Mouse (Mus musculus): Measurements from ENCODE around the gene Slc7a1. TPM values are rescaled to one million over a fixed set of nuclear protein-coding genes. Genes with fewer than 3 reads are reported as not detected.
A peak's percentile ranks its signal among the peaks of the same experiment; 100 is the strongest.

Slc7a1 gene
- polyA plus RNA-seq, 1 experiment from 2014 or later = 12.3 TPM

- H3K4me2 ChIP-seq = no peak overlapping the region
- H3K4me1 ChIP-seq = no peaks in the 10 kb centered on the region
- H3K27ac ChIP-seq = no peak overlapping the region
- H3K27me3 ChIP-seq = no peaks in the 10 kb centered on the region
- H3K4me3 ChIP-seq = no peak overlapping the region
- no peaks in the 10 kb centered on the region for H3K36me3 ChIP-seq
- ATAC-seq (ENCODE audit: insufficient number of reproducible peaks, insufficient read depth, low FRiP score, low TSS enrichment, low read depth) = no peak
- no peak overlapping the region for H3K9ac ChIP-seq
- H3K9me3 ChIP-seq = no peaks in the 10 kb centered on the region
- 48% methylated on average over 2 of the region's 2 CpGs for WGBS
These were observed 87.3 kb downstream of the Slc7a1 start for GRCm38 (mm10) chr5:148312443-148312842.

DNA sequence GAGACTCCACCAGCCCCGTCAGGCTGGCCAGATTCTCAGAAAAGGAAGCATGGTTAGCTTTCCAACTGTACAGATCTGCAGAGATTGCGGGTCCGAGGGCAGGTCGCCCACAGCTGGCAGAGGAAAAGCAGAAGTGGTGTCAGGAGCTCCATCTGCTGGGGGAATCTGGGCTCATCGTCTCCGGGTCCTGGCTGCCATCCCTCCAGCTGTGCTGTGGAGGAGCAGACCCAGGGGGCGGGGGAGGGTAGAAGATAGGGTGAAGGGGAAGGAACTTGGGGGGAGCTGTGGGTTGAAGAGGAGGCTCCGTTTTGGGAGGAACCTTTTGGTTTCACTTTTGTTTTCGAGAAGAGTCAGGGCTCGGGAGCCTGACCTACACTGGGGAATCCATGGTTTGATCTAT lies 88.9 kb downstream of the Slc7a1 start:
- no peak overlapping the region for H3K27ac ChIP-seq
- no peaks in the 10 kb centered on the region for H3K27me3 ChIP-seq
- no peak overlapping the region for H3K9ac ChIP-seq
- H3K4me2 ChIP-seq = no peak overlapping the region
- no peak overlapping the region for H3K4me3 ChIP-seq
- 62% methylated on average over 10 of the region's 10 CpGs for WGBS
- ATAC-seq (ENCODE audit: insufficient number of reproducible peaks, insufficient read depth, low FRiP score, low TSS enrichment, low read depth) = no peak
- H3K9me3 ChIP-seq = no peaks in the 10 kb centered on the region
- no peaks in the 10 kb centered on the region for H3K36me3 ChIP-seq
- H3K4me1 ChIP-seq = no peaks in the 10 kb centered on the region

DNA sequence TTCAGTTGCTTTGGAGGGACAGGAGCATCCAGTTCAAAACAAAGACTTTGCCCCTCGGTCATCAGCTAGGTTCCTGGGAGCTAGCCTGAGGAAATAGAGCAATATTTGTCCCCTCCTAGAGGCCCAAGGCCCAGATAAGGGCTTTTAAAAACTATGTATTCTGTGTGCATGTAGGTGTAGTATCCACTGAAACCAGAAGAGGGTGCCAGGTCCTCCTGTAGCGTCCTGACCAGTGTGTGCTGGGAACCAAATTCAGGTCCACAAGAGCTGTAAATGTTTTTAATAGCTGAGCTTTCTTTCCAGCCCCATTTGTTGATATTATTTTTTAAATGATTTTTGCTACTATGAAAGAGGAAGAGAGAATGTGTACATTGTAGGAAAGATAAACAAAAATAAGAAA lies 95.6 kb downstream of the Slc7a1 start:
- Histone ChIP-seq H3K4me2 (no peak overlapping the region), H3K4me3 (no peak overlapping the region), H3K36me3 (no peaks in the 10 kb centered on the region), H3K27me3 (no peaks in the 10 kb centered on the region), H3K27ac (no peak overlapping the region), H3K4me1 (no peaks in the 10 kb centered on the region), H3K9ac (no peak overlapping the region), H3K9me3 (no peaks in the 10 kb centered on the region)
- ATAC-seq (ENCODE audit: insufficient number of reproducible peaks, insufficient read depth, low FRiP score, low TSS enrichment, low read depth) = no peak
- 87% methylated on average over 2 of the region's 2 CpGs for WGBS

GRCm38 (mm10) chr5:148302968-148303367 lies 96.7 kb downstream of the Slc7a1 start:
- Histone ChIP-seq H3K4me3 (no peak overlapping the region), H3K27me3 (no peaks in the 10 kb centered on the region), H3K4me2 (peak overlapping the region; percentile 14; the same call in 1 of the 2 replicates), H3K36me3 (no peaks in the 10 kb centered on the region), H3K9ac (no peak overlapping the region), H3K9me3 (no peaks in the 10 kb centered on the region), H3K27ac (no peak overlapping the region), H3K4me1 (no peaks in the 10 kb centered on the region)
- WGBS = 81% methylated on average over 11 of the region's 11 CpGs
- no peak for ATAC-seq (ENCODE audit: insufficient number of reproducible peaks, insufficient read depth, low FRiP score, low TSS enrichment, low read depth)

GRCm38 (mm10) chr5:148293346-148293745 lies 106.4 kb downstream of the Slc7a1 start:
- Histone ChIP-seq H3K9ac (no peak overlapping the region), H3K27ac (no peak overlapping the region), H3K4me2 (no peak overlapping the region), H3K27me3 (no peaks in the 10 kb centered on the region), H3K36me3 (no peaks in the 10 kb centered on the region), H3K4me3 (no peak overlapping the region), H3K9me3 (peaks cover 5% of the 10 kb centered on the region; the same call in 1 of the 2 replicates), H3K4me1 (no peaks in the 10 kb centered on the region)
- WGBS = 78% methylated on average over 7 of the region's 7 CpGs
- ATAC-seq (ENCODE audit: insufficient number of reproducible peaks, insufficient read depth, low FRiP score, low TSS enrichment, low read depth) = no peak

DNA sequence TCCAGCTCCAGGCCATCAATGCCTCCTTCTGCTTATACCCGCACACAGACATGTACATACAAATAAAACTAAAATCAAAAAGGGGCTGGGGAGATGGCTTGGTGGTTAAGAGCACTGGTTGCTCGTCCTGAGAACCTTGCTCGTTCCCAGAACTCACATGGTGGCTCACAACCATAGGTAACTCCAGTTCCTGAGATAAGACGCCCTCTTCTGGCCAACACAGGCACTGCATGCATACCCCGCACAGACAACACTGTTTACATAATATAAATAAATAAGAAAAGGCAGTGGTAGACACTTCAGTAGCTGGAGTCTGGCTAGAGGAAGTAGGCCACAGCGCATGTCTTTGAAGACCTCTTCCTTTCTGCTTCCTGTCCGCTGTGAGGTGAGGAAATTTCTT lies 106.8 kb downstream of the Slc7a1 start:
- H3K4me2 ChIP-seq = no peak overlapping the region
- H3K27me3 ChIP-seq = no peaks in the 10 kb centered on the region
- peaks cover 5% of the 10 kb centered on the region; the same call in 1 of the 2 replicates for H3K9me3 ChIP-seq
- 81% methylated on average over 7 of the region's 7 CpGs for WGBS
- H3K36me3 ChIP-seq = no peaks in the 10 kb centered on the region
- H3K27ac ChIP-seq = no peak overlapping the region
- H3K9ac ChIP-seq = no peak overlapping the region
- H3K4me3 ChIP-seq = no peak overlapping the region
- H3K4me1 ChIP-seq = no peaks in the 10 kb centered on the region
- no peak for ATAC-seq (ENCODE audit: insufficient number of reproducible peaks, insufficient read depth, low FRiP score, low TSS enrichment, low read depth)

DNA sequence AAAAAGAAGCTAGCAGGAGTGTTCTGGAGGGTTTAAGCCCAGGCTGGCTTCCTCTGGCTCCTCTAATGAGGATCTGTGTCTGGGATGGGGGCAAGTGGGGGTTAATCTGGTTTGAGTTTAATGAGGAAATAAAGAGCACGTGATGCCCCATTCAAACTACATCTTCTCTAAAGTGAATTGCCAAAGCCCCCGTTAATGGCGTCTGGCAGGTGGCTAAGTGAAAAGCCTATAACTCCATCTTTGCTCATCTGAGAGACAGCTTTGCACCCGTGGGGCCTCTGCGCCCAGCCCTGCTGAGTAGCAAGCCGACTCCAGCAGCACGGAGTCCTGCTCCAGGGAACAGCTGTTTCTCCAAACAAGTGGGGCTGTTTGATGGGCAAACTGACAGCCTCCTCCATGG lies 109.8 kb downstream of the Slc7a1 start:
- no peak overlapping the region for H3K27ac ChIP-seq
- ATAC-seq (ENCODE audit: insufficient number of reproducible peaks, insufficient read depth, low FRiP score, low TSS enrichment, low read depth) = no peak
- H3K4me2 ChIP-seq = no peak overlapping the region
- no peaks in the 10 kb centered on the region for H3K4me1 ChIP-seq
- peaks cover 5% of the 10 kb centered on the region; the same call in 1 of the 2 replicates for H3K9me3 ChIP-seq
- H3K9ac ChIP-seq = no peak overlapping the region
- 67% methylated on average over 7 of the region's 7 CpGs for WGBS
- no peaks in the 10 kb centered on the region for H3K27me3 ChIP-seq
- no peak overlapping the region for H3K4me3 ChIP-seq
- H3K36me3 ChIP-seq = no peaks in the 10 kb centered on the region

DNA sequence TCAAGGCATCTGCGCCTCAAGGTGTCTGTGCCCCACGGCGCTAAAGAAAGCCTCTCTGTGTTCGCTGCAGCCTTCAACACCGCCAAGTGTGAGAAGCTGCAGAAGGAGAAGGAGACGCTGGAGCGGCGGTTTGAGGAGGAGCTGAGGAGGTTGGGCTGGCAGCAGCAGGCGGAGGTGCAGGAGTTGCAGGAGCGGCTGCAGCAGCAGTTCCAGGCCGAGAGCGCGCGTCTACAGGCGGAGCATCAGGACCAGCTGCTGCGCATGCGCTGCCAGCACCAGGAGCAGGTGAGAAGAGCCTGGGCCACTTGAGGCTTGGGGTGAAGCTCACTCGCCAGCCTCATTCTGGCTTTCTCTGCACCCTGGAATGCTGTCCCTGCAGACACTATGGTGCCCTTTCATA lies 110.9 kb downstream of the Slc7a1 start:
- Histone ChIP-seq H3K4me3 (no peak overlapping the region), H3K4me1 (no peaks in the 10 kb centered on the region), H3K9me3 (peaks cover 5% of the 10 kb centered on the region; the same call in 1 of the 2 replicates), H3K36me3 (no peaks in the 10 kb centered on the region), H3K9ac (no peak overlapping the region), H3K27me3 (no peaks in the 10 kb centered on the region; the same call in 1 of the 2 replicates), H3K27ac (no peak overlapping the region), H3K4me2 (no peak overlapping the region)
- no peak for ATAC-seq (ENCODE audit: insufficient number of reproducible peaks, insufficient read depth, low FRiP score, low TSS enrichment, low read depth)
- WGBS = 76% methylated on average over 18 of the region's 18 CpGs

GRCm38 (mm10) chr5:148287529-148287928 lies 112.2 kb downstream of the Slc7a1 start:
- Histone ChIP-seq H3K4me2 (no peak overlapping the region), H3K4me1 (no peaks in the 10 kb centered on the region), H3K9me3 (peaks cover 5% of the 10 kb centered on the region; the same call in 1 of the 2 replicates), H3K9ac (no peak overlapping the region), H3K36me3 (no peaks in the 10 kb centered on the region), H3K27ac (no peak overlapping the region), H3K27me3 (no peaks in the 10 kb centered on the region; the same call in 1 of the 2 replicates), H3K4me3 (no peak overlapping the region)
- ATAC-seq (ENCODE audit: insufficient number of reproducible peaks, insufficient read depth, low FRiP score, low TSS enrichment, low read depth) = no peak
- WGBS = 91% methylated on average over 5 of the region's 5 CpGs

GRCm38 (mm10) chr5:148283584-148283983 lies 116.1 kb downstream of the Slc7a1 start:
- Histone ChIP-seq H3K9ac (no peak overlapping the region), H3K9me3 (no peaks in the 10 kb centered on the region), H3K4me2 (no peak overlapping the region), H3K36me3 (no peaks in the 10 kb centered on the region), H3K27me3 (no peaks in the 10 kb centered on the region; the same call in 1 of the 2 replicates), H3K27ac (no peak overlapping the region), H3K4me1 (no peaks in the 10 kb centered on the region), H3K4me3 (no peak overlapping the region)
- WGBS = 89% methylated on average over 3 of the region's 3 CpGs
- ATAC-seq (ENCODE audit: insufficient number of reproducible peaks, insufficient read depth, low FRiP score, low TSS enrichment, low read depth) = no peak

DNA sequence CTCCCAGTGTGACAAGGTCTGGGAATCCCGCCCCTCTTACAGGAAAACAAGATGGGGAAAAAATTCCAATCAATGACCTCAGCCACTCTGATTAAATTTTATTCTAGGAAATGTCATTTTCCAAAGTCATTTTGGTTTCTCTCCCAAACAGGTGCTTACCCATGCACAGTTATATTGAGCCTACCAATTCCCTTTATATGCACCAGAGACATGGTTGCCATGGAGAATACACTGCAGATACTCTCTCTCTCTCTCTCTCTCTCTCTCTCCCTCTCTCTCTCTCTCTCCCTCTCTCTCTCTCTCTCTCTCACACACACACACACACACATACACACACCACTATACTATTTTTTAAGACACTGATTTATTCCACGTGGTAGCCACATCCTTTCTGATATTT lies 116.5 kb downstream of the Slc7a1 start:
- Histone ChIP-seq H3K27ac (no peak overlapping the region), H3K4me3 (no peak overlapping the region), H3K27me3 (no peaks in the 10 kb centered on the region; the same call in 1 of the 2 replicates), H3K4me2 (no peak overlapping the region), H3K9me3 (no peaks in the 10 kb centered on the region), H3K9ac (no peak overlapping the region), H3K4me1 (no peaks in the 10 kb centered on the region), H3K36me3 (peaks cover 2% of the 10 kb centered on the region; the same call in 1 of the 2 replicates)
- no peak for ATAC-seq (ENCODE audit: insufficient number of reproducible peaks, insufficient read depth, low FRiP score, low TSS enrichment, low read depth)
- WGBS = 78% methylated on average over 2 of the region's 2 CpGs

DNA sequence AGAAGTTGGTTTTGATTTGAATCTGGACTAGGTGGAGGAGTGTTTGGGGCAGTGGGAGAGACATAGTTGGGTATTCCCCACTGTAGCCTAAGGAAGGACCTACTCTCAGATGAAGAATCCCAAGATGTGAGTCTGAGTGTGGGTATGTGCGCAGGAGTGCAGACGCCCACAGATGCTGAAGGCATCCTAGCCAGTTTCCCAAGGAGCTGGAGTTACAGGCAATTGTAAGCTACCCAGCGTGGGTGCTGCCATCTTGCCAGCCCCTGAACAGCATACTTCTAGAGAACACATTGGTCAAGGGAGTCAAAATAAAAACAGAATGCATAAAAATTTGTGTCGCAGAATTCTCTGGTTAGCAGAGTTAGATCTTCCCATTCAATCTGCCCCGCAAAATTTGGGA lies 117.1 kb downstream of the Slc7a1 start:
- ATAC-seq (ENCODE audit: insufficient number of reproducible peaks, insufficient read depth, low FRiP score, low TSS enrichment, low read depth) = no peak
- Histone ChIP-seq H3K9ac (no peak overlapping the region), H3K27me3 (no peaks in the 10 kb centered on the region; the same call in 1 of the 2 replicates), H3K4me2 (no peak overlapping the region), H3K27ac (no peak overlapping the region), H3K9me3 (no peaks in the 10 kb centered on the region), H3K36me3 (peaks cover 2% of the 10 kb centered on the region; the same call in 1 of the 2 replicates), H3K4me1 (no peaks in the 10 kb centered on the region), H3K4me3 (no peak overlapping the region)
- WGBS = 92% methylated on average over 5 of the region's 5 CpGs

Data from embryonic facial prominence, embryonic 13.5 days (tissue).